Mouse (Mus musculus) adrenal gland, postnatal 14 days (tissue): ENCODE measurements at regions not wholly inside any gene's neighbourhood (a gene's known extent, or its start where the extent isn't known, plus 50 kb on each side); places are given as distances from the start of the nearest gene placed in this dataset.

Experiments
- DNase-seq: peaks from one replicate; pipeline ENCODE4 v3.0.0; 2021; ENCODE audit warnings: mixed read lengths

GRCm38 (mm10) chr6:15501063-15501462, 219.4 kb upstream of the Mdfic start:
- DNase-seq, result no peak

- DNase-seq, result no peak
These were observed 211.1 kb upstream of the Mdfic start for GRCm38 (mm10) chr6:15509314-15509713.

- DNase-seq, result no peak
These were observed 183.2 kb upstream of the Mdfic start for GRCm38 (mm10) chr6:15537279-15537678.

- peak; percentile 12 for DNase-seq
These were observed 178.5 kb upstream of the Mdfic start for GRCm38 (mm10) chr6:15541969-15542368.

- DNase-seq, result no peak
These were observed 176.9 kb upstream of the Mdfic start for GRCm38 (mm10) chr6:15543516-15544080.

- no peak for DNase-seq
These were observed 171.6 kb upstream of the Mdfic start for GRCm38 (mm10) chr6:15548833-15549232.

GRCm38 (mm10) chr6:15592780-15593179, 127.7 kb upstream of the Mdfic start:
- peak; percentile 3 for DNase-seq

- DNase-seq, result no peak
These were observed 123.1 kb upstream of the Mdfic start for GRCm38 (mm10) chr6:15597226-15597983.

- DNase-seq, result no peak
These were observed 110.3 kb upstream of the Mdfic start for GRCm38 (mm10) chr6:15610208-15610607.

GRCm38 (mm10) chr6:15625910-15626564, 94.4 kb upstream of the Mdfic start:
- DNase-seq, result no peak

GRCm38 (mm10) chr6:15638548-15638947, 81.9 kb upstream of the Mdfic start:
- DNase-seq, result no peak

GRCm38 (mm10) chr6:15639378-15639777, 81.1 kb upstream of the Mdfic start:
- DNase-seq, result no peak

GRCm38 (mm10) chr6:15639809-15640479, 80.5 kb upstream of the Mdfic start:
- no peak for DNase-seq

- DNase-seq, result no peak
These were observed 76.2 kb upstream of the Mdfic start for GRCm38 (mm10) chr6:15644311-15644710.

GRCm38 (mm10) chr6:15647499-15647898, 73.0 kb upstream of the Mdfic start:
- no peak for DNase-seq
